Mouse (Mus musculus) liver, embryonic 15.5 days (tissue): ENCODE measurements around the gene Ucp2. TPM values are rescaled to one million over a fixed set of nuclear protein-coding genes. Genes with fewer than 3 reads are reported as not detected.

Source experiments
- polyA plus RNA-seq: library from polyadenylated mRNA; unstranded; fragments of >200 nt; fragmentation: Nextera tagmentation; extraction: Ambion mirVana; gene quantifications from 2 replicates; pipeline ENCODE4 v1.2.1, GENCODE M21; 2015

Gene Ucp2
- polyA plus RNA-seq, 1 experiment from 2014 or later: 734 TPM

Other genes starting within 250 kb of the Ucp2 start
- 1.0 and 1.2 TPM in 2 replicates for gene P4ha3, start 207.8 kb upstream of the Ucp2 start, polyA plus RNA-seq
- 8.7 and 9.8 TPM in 2 replicates for gene C2cd3, start 121.1 kb upstream of the Ucp2 start, polyA plus RNA-seq
- 24.1 and 32.7 TPM in 2 replicates for gene Ppme1, start 121.0 kb upstream of the Ucp2 start, polyA plus RNA-seq
- gene Ucp3, start 20.3 kb upstream of the Ucp2 start, polyA plus RNA-seq: 0.06 TPM in 1 of 2 replicates, not detected in the other
- gene Dnajb13, start 21.6 kb downstream of the Ucp2 start, polyA plus RNA-seq: 2.9 and 3.8 TPM in 2 replicates
- 11.5 and 12.3 TPM in 2 replicates for gene Coa4, start 43.7 kb downstream of the Ucp2 start, polyA plus RNA-seq
- 39.1 TPM in 2 replicates for gene Rab6a, start 114.1 kb downstream of the Ucp2 start, polyA plus RNA-seq
- gene Mrpl48, start 115.0 kb downstream of the Ucp2 start, polyA plus RNA-seq: 34.0 and 41.3 TPM in 2 replicates
- gene Plekhb1, start 169.1 kb downstream of the Ucp2 start, polyA plus RNA-seq: 0.38 and 0.51 TPM in 2 replicates
- 5.0 and 5.3 TPM in 2 replicates for gene Fam168a, start 213.3 kb downstream of the Ucp2 start, polyA plus RNA-seq